Mouse (Mus musculus): Measurements from ENCODE around the gene Tril. TPM values are rescaled to one million over a fixed set of nuclear protein-coding genes. Genes with fewer than 3 reads are reported as not detected.
A peak's percentile ranks its signal among the peaks of the same experiment; 100 is the strongest.

The Tril gene
- polyA plus RNA-seq, 1 experiment: 0.43 TPM

DNA sequence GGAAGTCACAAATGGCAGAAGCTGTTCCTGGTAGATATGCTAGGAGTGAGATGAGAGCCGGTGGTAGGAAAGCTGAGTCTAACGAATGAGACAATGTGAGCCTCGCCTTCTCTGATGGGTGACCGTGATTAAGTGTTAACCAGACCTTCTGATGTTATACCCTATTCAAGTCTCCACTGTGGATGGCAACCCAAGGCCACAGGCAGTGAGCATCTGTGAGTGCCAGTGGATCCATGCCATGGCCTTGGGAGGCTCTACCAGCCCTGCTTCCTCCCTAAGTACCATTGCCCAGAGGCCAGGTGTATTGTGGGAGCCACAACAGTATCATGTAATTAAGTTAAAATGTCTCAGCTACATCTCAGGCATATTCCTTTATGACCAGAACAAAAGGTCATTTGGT is 17.1 kb downstream of the Tril start:
- Histone ChIP-seq H3K27me3 (ENCODE audit: control insufficient read depth, insufficient read depth, insufficient read length) (no peaks in the 10 kb centered on the region), H3K4me2 (ENCODE audit: low read depth) (no peak overlapping the region), H3K36me3 (ENCODE audit: control insufficient read depth, insufficient read depth) (no peaks in the 10 kb centered on the region), H3ac (ENCODE audit: control insufficient read depth, insufficient read length) (no peak overlapping the region), H3K79me2 (ENCODE audit: control insufficient read depth, insufficient read depth) (no peaks in the 10 kb centered on the region), H3K4me3 (no peak overlapping the region)
- TF ChIP-seq POLR2A (IDR thresholded peaks at IDR 0.05; ENCODE audit: insufficient read length, low read depth) (no peak), POLR2AphosphoS2 (IDR thresholded peaks at IDR 0.05; ENCODE audit: insufficient read length, low read depth) (no peak), CEBPB (IDR thresholded peaks at IDR 0.05; ENCODE audit: insufficient read depth, poor library complexity, severe bottlenecking) (no peak), E2F4 (IDR thresholded peaks at IDR 0.05; ENCODE audit: insufficient read depth) (no peak), MAX (IDR thresholded peaks at IDR 0.05; ENCODE audit: low read depth) (no peak), TCF12 (IDR thresholded peaks at IDR 0.05; ENCODE audit: insufficient read depth, poor library complexity, severe bottlenecking) (no peak), SRF (IDR thresholded peaks at IDR 0.05; ENCODE audit: control insufficient read depth, insufficient read length, low read depth) (no peak), TCF3 (IDR thresholded peaks at IDR 0.05; ENCODE audit: insufficient read length, low read depth) (no peak), REST (IDR thresholded peaks at IDR 0.05; ENCODE audit: insufficient read depth, insufficient read length) (no peak), MYOD1 (IDR thresholded peaks at IDR 0.05; ENCODE audit: control insufficient read depth in 1 of 3, insufficient read length in 2 of 3, low read depth in 2 of 3) (no peak), USF1 (IDR thresholded peaks at IDR 0.05; ENCODE audit: low read depth) (no peak), MYOG (IDR thresholded peaks at IDR 0.05; ENCODE audit: control insufficient read depth in 1 of 3, insufficient read depth in 1 of 3, insufficient read length in 2 of 3, low read depth in 2 of 3) (no peak)

- no peaks in the 10 kb centered on the region for H3K79me2 ChIP-seq (ENCODE audit: control insufficient read depth, insufficient read depth)
- TF ChIP-seq TCF12 (IDR thresholded peaks at IDR 0.05; ENCODE audit: insufficient read depth, poor library complexity, severe bottlenecking) (no peak), MYOD1 (IDR thresholded peaks at IDR 0.05; ENCODE audit: control insufficient read depth in 1 of 3, insufficient read length in 2 of 3, low read depth in 2 of 3) (no peak), CEBPB (IDR thresholded peaks at IDR 0.05; ENCODE audit: insufficient read depth, poor library complexity, severe bottlenecking) (peak; percentile 84; the same call in 1 of the 2 replicates), REST (IDR thresholded peaks at IDR 0.05; ENCODE audit: insufficient read depth, insufficient read length) (no peak)
- no peak overlapping the region for H3K4me3 ChIP-seq
- H3K27me3 ChIP-seq (ENCODE audit: control insufficient read depth, insufficient read depth, insufficient read length): no peaks in the 10 kb centered on the region
- H3K36me3 ChIP-seq (ENCODE audit: control insufficient read depth, insufficient read depth): no peaks in the 10 kb centered on the region
- peak overlapping the region; percentile 62 for H3K4me2 ChIP-seq (ENCODE audit: low read depth)
- H3ac ChIP-seq (ENCODE audit: control insufficient read depth, insufficient read length): no peak overlapping the region
Observed at GRCm38 (mm10) chr6:53801893-53802286, 18.7 kb downstream of the Tril start.

DNA sequence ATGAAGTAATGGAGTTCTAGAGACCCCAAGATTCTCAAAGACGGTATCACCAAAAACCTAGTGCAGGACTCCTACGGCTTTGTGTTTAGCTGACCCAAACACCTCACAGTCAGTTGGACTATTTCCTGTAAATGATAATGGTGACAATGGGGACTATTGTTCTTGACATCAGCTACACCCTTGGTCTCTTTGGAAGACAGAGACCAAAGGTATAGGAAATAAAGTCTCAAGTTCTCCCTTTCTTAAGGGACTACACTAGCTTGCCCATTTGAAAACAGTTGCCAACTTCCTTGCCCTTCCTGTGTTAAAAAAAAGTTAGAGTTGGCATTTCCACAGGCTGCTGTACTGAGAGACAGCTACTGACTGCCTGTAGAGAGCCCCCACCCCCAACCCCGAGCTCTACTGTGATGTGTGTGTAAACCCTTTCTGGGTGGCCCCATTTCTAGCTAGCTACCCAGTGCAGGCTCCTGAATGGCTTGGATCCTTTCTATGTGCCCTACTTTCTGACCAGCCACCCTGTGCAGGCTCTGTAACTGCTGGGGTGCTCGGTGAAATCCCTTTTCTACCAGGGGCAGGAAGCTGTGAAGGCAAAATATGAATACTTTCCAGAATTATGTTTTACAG is 19.2 kb downstream of the Tril start:
- TF ChIP-seq USF1 (IDR thresholded peaks at IDR 0.05; ENCODE audit: low read depth) (no peak), CEBPB (IDR thresholded peaks at IDR 0.05; ENCODE audit: insufficient read depth, poor library complexity, severe bottlenecking) (no peak), TCF12 (IDR thresholded peaks at IDR 0.05; ENCODE audit: insufficient read depth, poor library complexity, severe bottlenecking) (no peak), REST (IDR thresholded peaks at IDR 0.05; ENCODE audit: insufficient read depth, insufficient read length) (no peak), MYOD1 (IDR thresholded peaks at IDR 0.05; ENCODE audit: control insufficient read depth in 1 of 3, insufficient read length in 2 of 3, low read depth in 2 of 3) (no peak), E2F4 (IDR thresholded peaks at IDR 0.05; ENCODE audit: insufficient read depth) (no peak), TCF3 (IDR thresholded peaks at IDR 0.05; ENCODE audit: insufficient read length, low read depth) (no peak), POLR2A (IDR thresholded peaks at IDR 0.05; ENCODE audit: insufficient read length, low read depth) (no peak), MAX (IDR thresholded peaks at IDR 0.05; ENCODE audit: low read depth) (no peak), MYOG (IDR thresholded peaks at IDR 0.05; ENCODE audit: control insufficient read depth in 1 of 3, insufficient read depth in 1 of 3, insufficient read length in 2 of 3, low read depth in 2 of 3) (no peak), SRF (IDR thresholded peaks at IDR 0.05; ENCODE audit: control insufficient read depth, insufficient read length, low read depth) (no peak), POLR2AphosphoS2 (IDR thresholded peaks at IDR 0.05; ENCODE audit: insufficient read length, low read depth) (no peak)

GRCm38 (mm10) chr6:53798865-53799264 is 21.8 kb downstream of the Tril start:
- H3K79me2 ChIP-seq (ENCODE audit: control insufficient read depth, insufficient read depth): no peaks in the 10 kb centered on the region
- H3K27me3 ChIP-seq (ENCODE audit: control insufficient read depth, insufficient read depth, insufficient read length): no peaks in the 10 kb centered on the region
- no peak overlapping the region for H3ac ChIP-seq (ENCODE audit: control insufficient read depth, insufficient read length)
- no peak overlapping the region for H3K4me3 ChIP-seq
- H3K36me3 ChIP-seq (ENCODE audit: control insufficient read depth, insufficient read depth): no peaks in the 10 kb centered on the region
- no peak overlapping the region for H3K4me2 ChIP-seq (ENCODE audit: low read depth)
- TF ChIP-seq USF1 (IDR thresholded peaks at IDR 0.05; ENCODE audit: low read depth) (no peak), E2F4 (IDR thresholded peaks at IDR 0.05; ENCODE audit: insufficient read depth) (no peak), MAX (IDR thresholded peaks at IDR 0.05; ENCODE audit: low read depth) (no peak), POLR2AphosphoS2 (IDR thresholded peaks at IDR 0.05; ENCODE audit: insufficient read length, low read depth) (no peak), TCF3 (IDR thresholded peaks at IDR 0.05; ENCODE audit: insufficient read length, low read depth) (no peak), SRF (IDR thresholded peaks at IDR 0.05; ENCODE audit: control insufficient read depth, insufficient read length, low read depth) (no peak), CEBPB (IDR thresholded peaks at IDR 0.05; ENCODE audit: insufficient read depth, poor library complexity, severe bottlenecking) (no peak)

More for the DNA sequence above, 19.2 kb downstream of the Tril start:
- no peak overlapping the region for H3K4me3 ChIP-seq
- no peaks in the 10 kb centered on the region for H3K27me3 ChIP-seq (ENCODE audit: control insufficient read depth, insufficient read depth, insufficient read length)
- no peak overlapping the region for H3ac ChIP-seq (ENCODE audit: control insufficient read depth, insufficient read length)
- no peaks in the 10 kb centered on the region for H3K36me3 ChIP-seq (ENCODE audit: control insufficient read depth, insufficient read depth)
- H3K79me2 ChIP-seq (ENCODE audit: control insufficient read depth, insufficient read depth): no peaks in the 10 kb centered on the region
- peak overlapping the region; percentile 62 for H3K4me2 ChIP-seq (ENCODE audit: low read depth)

GRCm38 (mm10) chr6:53796835-53797234 is 23.8 kb downstream of the Tril start:
- H3ac ChIP-seq (ENCODE audit: control insufficient read depth, insufficient read length): no peak overlapping the region
- TF ChIP-seq TCF3 (IDR thresholded peaks at IDR 0.05; ENCODE audit: insufficient read length, low read depth) (no peak), REST (IDR thresholded peaks at IDR 0.05; ENCODE audit: insufficient read depth, insufficient read length) (no peak), MYOD1 (IDR thresholded peaks at IDR 0.05; ENCODE audit: control insufficient read depth in 1 of 3, insufficient read length in 2 of 3, low read depth in 2 of 3) (no peak), SRF (IDR thresholded peaks at IDR 0.05; ENCODE audit: control insufficient read depth, insufficient read length, low read depth) (no peak), E2F4 (IDR thresholded peaks at IDR 0.05; ENCODE audit: insufficient read depth) (no peak), TCF12 (IDR thresholded peaks at IDR 0.05; ENCODE audit: insufficient read depth, poor library complexity, severe bottlenecking) (no peak), POLR2A (IDR thresholded peaks at IDR 0.05; ENCODE audit: insufficient read length, low read depth) (no peak)
- H3K4me3 ChIP-seq: no peak overlapping the region

More at GRCm38 (mm10) chr6:53796835-53797234, 23.8 kb downstream of the Tril start:
- no peaks in the 10 kb centered on the region for H3K79me2 ChIP-seq (ENCODE audit: control insufficient read depth, insufficient read depth)
- peaks cover 5% of the 10 kb centered on the region for H3K27me3 ChIP-seq (ENCODE audit: control insufficient read depth, insufficient read depth, insufficient read length)
- no peak overlapping the region for H3K4me2 ChIP-seq (ENCODE audit: low read depth)
- no peaks in the 10 kb centered on the region for H3K36me3 ChIP-seq (ENCODE audit: control insufficient read depth, insufficient read depth)
